Mouse (Mus musculus) stomach, embryonic 15.5 days (tissue): ENCODE measurements around the gene Cad. TPM values are rescaled to one million over a fixed set of nuclear protein-coding genes. Genes with fewer than 3 reads are reported as not detected.

Source experiments
- ATAC-seq: fragments of 200-750 bp; cut with Nextera tagmentation; 2 replicates; pipeline ENCODE4 v1.8.0; 2017; ENCODE audit warnings: low read depth, moderate number of reproducible peaks, moderate TSS enrichment; ENCODE audit not compliant: insufficient read depth, low FRiP score
- H3K27ac ChIP-seq: fragments of 300-500 bp; sonication (generic); 2 replicates; pipeline ENCODE4 v1.5.1; 2015; ENCODE audit warnings: mild to moderate bottlenecking, inconsistent platforms
- H3K27me3 ChIP-seq: fragments of 300-500 bp; sonication (generic); replicated peaks from 2 replicates; pipeline ENCODE4 v1.6.1; 2015; ENCODE audit warnings: inconsistent platforms
- H3K36me3 ChIP-seq: fragments of 300-500 bp; sonication (generic); 2 replicates; pipeline ENCODE4 v1.6.1; 2015; ENCODE audit warnings: inconsistent platforms
- H3K4me1 ChIP-seq: fragments of 300-500 bp; sonication (generic); 2 replicates; pipeline ENCODE4 v1.6.1; 2015; ENCODE audit warnings: inconsistent platforms
- H3K4me2 ChIP-seq: fragments of 300-500 bp; sonication (generic); 2 replicates; pipeline ENCODE4 v1.6.1; 2015; ENCODE audit warnings: mild to moderate bottlenecking, inconsistent platforms
- H3K4me3 ChIP-seq: fragments of 300-500 bp; sonication (generic); replicated peaks from 2 replicates; pipeline ENCODE4 v1.5.1; 2015; ENCODE audit warnings: inconsistent platforms
- H3K9ac ChIP-seq: fragments of 300-500 bp; sonication (generic); 2 replicates; pipeline ENCODE4 v1.6.1; 2015; ENCODE audit warnings: inconsistent platforms
- H3K9me3 ChIP-seq: fragments of 300-500 bp; sonication (generic); 2 replicates; pipeline ENCODE4 v1.6.1; 2016; ENCODE audit warnings: inconsistent platforms
- WGBS: fragments of 180-500 bp; shearing (Covaris S2); methylation state at CpG from one replicate; pipeline ENCODE4 v1.1.7; 2015; 5-methylcytosine and 5-hydroxymethylcytosine counted together
- polyA plus RNA-seq: library from polyadenylated mRNA; unstranded; fragments of >200 nt; fragmentation: Nextera tagmentation; extraction: Ambion mirVana; gene quantifications from 2 replicates; pipeline ENCODE4 v1.2.1, GENCODE M21; 2015

Cad gene
- polyA plus RNA-seq, 1 experiment from 2014 or later = 23.0 TPM

- Histone ChIP-seq H3K27ac (no peak overlapping the region), H3K4me1 (peaks cover 33% of the 10 kb centered on the region), H3K4me2 (peak overlapping the region; percentile 79), H3K27me3 (peaks cover 82% of the 10 kb centered on the region), H3K9me3 (no peaks in the 10 kb centered on the region), H3K9ac (no peak overlapping the region), H3K36me3 (no peaks in the 10 kb centered on the region), H3K4me3 (peak overlapping the region; percentile 33)
- 2% methylated on average over 29 of the region's 29 CpGs for WGBS
- ATAC-seq = no peak
Observed at GRCm38 (mm10) chr5:31094100-31094798, 39.7 kb downstream of the Cad start.

DNA sequence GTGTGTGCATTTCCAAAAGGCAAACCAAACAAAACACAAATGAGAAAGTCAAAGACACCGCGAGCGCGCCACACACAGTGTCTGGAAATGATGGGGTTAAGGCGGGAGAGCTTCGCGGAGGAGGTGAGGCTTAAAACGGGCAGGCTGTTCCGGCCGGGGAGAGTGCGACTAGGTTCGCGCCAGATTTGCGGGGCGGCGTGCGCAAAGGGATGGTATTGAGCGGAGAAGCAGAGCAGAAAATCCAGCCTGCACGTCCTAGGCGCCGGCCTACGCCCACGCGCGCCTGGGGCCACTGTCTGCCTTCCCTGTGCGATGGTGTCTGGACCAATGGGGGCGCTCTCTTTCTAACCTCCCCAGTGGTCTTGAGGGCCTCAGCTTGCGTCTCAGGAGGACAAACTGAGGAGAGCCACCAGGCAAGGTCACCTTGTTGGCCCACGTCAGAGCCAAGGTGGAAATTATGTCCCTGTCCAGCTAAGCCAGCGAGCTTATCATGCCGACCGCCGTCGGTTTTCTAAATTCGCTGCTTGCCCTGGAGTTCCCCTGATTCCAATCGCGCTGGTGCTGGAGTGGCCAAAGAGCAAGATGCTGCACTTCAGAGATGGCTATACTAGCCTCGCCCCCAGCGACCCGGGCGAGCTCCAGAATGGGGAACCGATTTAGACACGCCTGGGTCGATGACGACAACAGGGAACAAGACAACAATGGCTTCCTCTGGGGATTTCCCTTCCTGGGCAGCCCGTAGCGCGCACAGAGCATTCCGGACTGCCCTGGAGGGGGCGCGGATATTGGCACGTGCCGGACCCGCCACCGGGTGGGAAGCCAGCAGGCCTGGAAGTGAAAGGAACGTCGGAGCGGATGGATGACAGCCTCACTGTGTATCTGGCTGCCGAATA, 40.5 kb downstream of the Cad start:
- Histone ChIP-seq H3K4me1 (peaks cover 33% of the 10 kb centered on the region), H3K9ac (no peak overlapping the region)
- WGBS = 1% methylated on average over 58 of the region's 59 CpGs

DNA sequence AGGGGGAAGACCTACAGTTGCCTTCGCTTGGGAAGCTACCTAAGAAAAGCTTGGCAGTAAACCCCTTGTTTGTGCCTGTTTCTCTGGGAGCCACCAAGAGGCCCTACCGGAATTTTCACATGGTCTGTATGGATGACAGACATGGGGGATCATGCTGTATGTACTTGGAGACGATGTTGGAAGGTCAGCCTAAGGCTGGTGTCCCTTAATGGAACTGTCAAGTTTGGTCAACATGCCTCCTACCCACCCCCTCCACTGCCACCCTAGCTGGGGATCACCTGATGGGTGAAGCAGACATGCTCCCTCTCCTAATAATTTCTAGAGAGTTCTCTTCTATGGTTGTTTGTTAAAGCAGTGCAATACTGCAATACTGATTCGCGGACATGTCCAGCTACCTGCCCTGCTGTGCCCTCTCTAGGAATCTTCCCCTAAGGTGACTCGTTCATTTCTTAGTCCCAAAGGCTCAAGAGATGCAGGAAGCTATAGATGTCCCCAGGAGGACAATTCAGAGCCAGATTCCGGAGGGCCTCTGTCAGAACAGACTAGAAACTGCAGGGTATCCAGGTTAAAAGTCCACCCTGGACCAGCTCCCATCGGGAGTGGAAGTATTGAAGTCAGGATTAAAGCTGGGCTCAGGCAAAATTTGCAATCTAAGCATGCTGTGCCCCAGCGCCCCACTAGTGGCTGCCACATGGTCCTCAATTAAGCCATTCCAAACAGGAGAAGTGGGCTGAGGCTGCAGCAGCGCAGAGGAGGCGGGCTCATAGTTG, 41.3 kb downstream of the Cad start:
- Histone ChIP-seq H3K4me3 (peak overlapping the region; percentile 33), H3K9ac (no peak overlapping the region), H3K27ac (no peak overlapping the region), H3K9me3 (no peaks in the 10 kb centered on the region), H3K36me3 (no peaks in the 10 kb centered on the region), H3K27me3 (peaks cover 66% of the 10 kb centered on the region), H3K4me1 (peaks cover 33% of the 10 kb centered on the region), H3K4me2 (peak overlapping the region; percentile 79)
- ATAC-seq = no peak
- WGBS = 27% methylated on average over 11 of the region's 11 CpGs

More for the DNA sequence above, 40.5 kb downstream of the Cad start:
- Histone ChIP-seq H3K36me3 (no peaks in the 10 kb centered on the region), H3K27me3 (peaks cover 74% of the 10 kb centered on the region), H3K27ac (no peak overlapping the region), H3K9me3 (no peaks in the 10 kb centered on the region), H3K4me3 (peak overlapping the region; percentile 33), H3K4me2 (peak overlapping the region; percentile 79)
- 0 out of 2 replicates have a peak, but pooled peaks have one; percentile 29 for ATAC-seq

GRCm38 (mm10) chr5:31105814-31106335, 51.3 kb downstream of the Cad start, which contains the start of gene Dnajc5g:
Gene Dnajc5g (plus strand): TSS chr5:31106285.
- ATAC-seq = no peak
- no peak within 1 kb of the TSS for H3K4me2 ChIP-seq
- 78% methylated on average over 9 of the region's 9 CpGs for WGBS
- H3K27ac ChIP-seq = no peak within 1 kb of the TSS
- H3K4me3 ChIP-seq = no peak within 1 kb of the TSS
- H3K9me3 ChIP-seq = no peaks in the 10 kb centered on the region
- no peaks in the 10 kb centered on the region for H3K27me3 ChIP-seq
- H3K4me1 ChIP-seq = no peaks in the 10 kb centered on the region
- H3K9ac ChIP-seq = no peak within 1 kb of the TSS
- no peaks in the 10 kb centered on the region for H3K36me3 ChIP-seq

DNA sequence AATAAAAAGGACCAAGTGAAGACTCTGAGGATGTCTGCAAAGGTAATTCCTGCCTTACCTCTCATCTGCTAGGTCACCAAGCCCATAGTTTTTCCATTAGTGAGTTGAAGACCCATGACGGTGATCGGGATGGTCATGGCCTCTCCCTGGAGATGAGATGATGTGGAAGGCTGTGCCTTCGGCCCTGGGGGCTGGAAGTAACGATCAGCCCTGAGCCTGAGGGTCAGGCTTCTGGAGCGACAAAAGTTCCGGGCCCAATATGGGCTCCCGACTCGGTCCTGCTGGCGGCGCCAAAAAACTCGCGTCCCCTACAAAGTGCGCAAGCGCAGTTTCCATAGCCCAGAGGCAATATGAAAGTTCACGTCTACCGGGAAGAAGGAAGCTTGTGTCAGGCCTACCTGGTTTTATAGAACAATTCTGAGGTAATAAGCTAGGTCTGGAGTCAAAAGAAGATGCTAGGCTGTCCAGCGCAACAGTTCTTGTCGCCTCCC, 53.5 kb downstream of the Cad start, which contains the start of gene Slc30a3:
Gene Slc30a3 (minus strand): TSS at position 238 of the 491 bp plus-strand sequence.
- no peaks in the 10 kb centered on the region for H3K4me1 ChIP-seq
- H3K9me3 ChIP-seq = no peaks in the 10 kb centered on the region
- no peak within 1 kb of the TSS for H3K4me2 ChIP-seq
- H3K4me3 ChIP-seq = no peak within 1 kb of the TSS
- no peak within 1 kb of the TSS for H3K9ac ChIP-seq
- 91% methylated on average over 18 of the region's 18 CpGs for WGBS
- H3K27me3 ChIP-seq = no peaks in the 10 kb centered on the region; the same call in 1 of the 2 replicates
- H3K36me3 ChIP-seq = no peaks in the 10 kb centered on the region
- no peak within 1 kb of the TSS for H3K27ac ChIP-seq
- no peak for ATAC-seq

- WGBS = 32% methylated on average over 7 of the region's 7 CpGs
- no peak overlapping the region for H3K4me2 ChIP-seq
- H3K9me3 ChIP-seq = no peaks in the 10 kb centered on the region
- no peak for ATAC-seq
- no peaks in the 10 kb centered on the region for H3K36me3 ChIP-seq
- H3K9ac ChIP-seq = no peak overlapping the region; the same call in 1 of the 2 replicates
- no peaks in the 10 kb centered on the region; the same call in 1 of the 2 replicates for H3K27me3 ChIP-seq
- no peaks in the 10 kb centered on the region for H3K4me1 ChIP-seq
- H3K27ac ChIP-seq = no peak overlapping the region
- no peak overlapping the region for H3K4me3 ChIP-seq
Observed at GRCm38 (mm10) chr5:31110781-31111180, 56.2 kb downstream of the Cad start.

- Histone ChIP-seq H3K27me3 (no peaks in the 10 kb centered on the region; the same call in 1 of the 2 replicates), H3K36me3 (no peaks in the 10 kb centered on the region), H3K27ac (no peak within 1 kb of the TSS), H3K9ac (no peak within 1 kb of the TSS), H3K4me1 (no peaks in the 10 kb centered on the region), H3K9me3 (no peaks in the 10 kb centered on the region), H3K4me2 (no peak within 1 kb of the TSS), H3K4me3 (no peak within 1 kb of the TSS)
- ATAC-seq = no peak
- 29% methylated on average over 3 of the region's 3 CpGs for WGBS
Observed at GRCm38 (mm10) chr5:31116354-31116753, 61.8 kb downstream of the Cad start, which contains the start of gene Trim54. Gene Trim54 (plus strand): TSS chr5:31116712.

DNA sequence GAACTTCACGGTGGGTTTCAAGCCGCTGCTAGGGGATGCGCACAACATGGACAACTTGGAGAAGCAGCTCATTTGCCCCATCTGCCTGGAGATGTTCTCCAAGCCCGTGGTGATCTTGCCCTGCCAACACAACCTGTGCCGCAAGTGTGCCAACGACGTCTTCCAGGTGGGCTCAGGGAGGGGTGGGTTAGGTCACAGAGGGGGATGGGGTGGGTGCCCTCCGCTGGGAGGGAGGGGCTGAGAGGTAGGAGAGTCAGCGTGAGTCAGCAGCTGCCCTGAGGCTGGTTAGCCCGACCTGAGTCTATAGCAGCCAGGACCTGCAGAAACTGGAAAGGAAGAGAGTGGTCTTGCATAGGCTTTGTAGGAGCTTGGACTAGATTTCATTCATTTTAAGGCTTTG, 62.3 kb downstream of the Cad start:
- H3K4me2 ChIP-seq = no peak overlapping the region
- no peaks in the 10 kb centered on the region; the same call in 1 of the 2 replicates for H3K27me3 ChIP-seq
- H3K4me1 ChIP-seq = no peaks in the 10 kb centered on the region
- no peak overlapping the region for H3K4me3 ChIP-seq
- no peaks in the 10 kb centered on the region for H3K36me3 ChIP-seq
- WGBS = 28% methylated on average over 10 of the region's 10 CpGs
- H3K9me3 ChIP-seq = no peaks in the 10 kb centered on the region
- H3K27ac ChIP-seq = no peak overlapping the region
- H3K9ac ChIP-seq = no peak overlapping the region
- ATAC-seq = no peak

DNA sequence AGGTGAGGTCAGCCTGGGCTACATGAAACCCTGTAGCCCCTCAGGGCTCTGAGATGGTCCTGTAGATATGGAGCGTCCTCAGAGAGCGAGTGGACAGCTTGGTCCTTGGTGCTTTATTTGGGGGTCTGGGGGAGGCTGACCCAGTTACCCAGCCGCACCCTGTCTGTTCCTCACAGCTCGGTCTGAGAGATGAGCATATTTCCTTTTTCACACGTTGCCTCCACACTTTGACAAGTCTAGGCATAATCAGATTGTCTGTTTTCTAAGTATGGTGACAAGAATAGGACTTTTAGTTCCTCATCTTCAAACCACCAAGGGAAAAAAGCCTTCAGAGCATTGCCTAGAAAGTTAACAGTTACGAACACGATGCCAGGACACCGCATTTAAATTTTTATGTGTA, 66.5 kb downstream of the Cad start:
- H3K4me3 ChIP-seq = no peak overlapping the region
- no peaks in the 10 kb centered on the region for H3K9me3 ChIP-seq
- H3K36me3 ChIP-seq = no peaks in the 10 kb centered on the region
- ATAC-seq = no peak
- 77% methylated on average over 8 of the region's 8 CpGs for WGBS
- no peak overlapping the region for H3K27ac ChIP-seq
- no peak overlapping the region for H3K9ac ChIP-seq
- no peaks in the 10 kb centered on the region for H3K4me1 ChIP-seq
- H3K27me3 ChIP-seq = no peaks in the 10 kb centered on the region
- H3K4me2 ChIP-seq = no peak overlapping the region

DNA sequence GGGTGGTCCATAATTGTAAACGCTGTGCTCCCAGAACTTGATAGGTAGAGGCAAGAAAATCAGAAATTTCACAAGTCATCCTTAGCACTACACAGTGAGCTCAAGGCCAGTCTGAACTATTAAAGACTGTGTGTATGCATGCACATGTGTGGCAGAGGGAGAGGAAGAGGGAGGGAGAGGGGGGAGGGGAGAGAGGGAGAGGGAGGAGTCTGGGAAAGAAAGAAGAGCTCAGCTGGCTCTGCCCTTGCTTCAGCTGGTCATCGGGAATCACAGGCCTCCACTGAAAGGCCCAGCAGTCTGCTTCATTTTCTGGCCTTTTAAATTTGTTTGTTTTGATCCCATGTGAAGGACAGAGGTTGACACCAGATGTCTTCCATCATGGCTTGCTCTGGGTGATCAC, 68.9 kb downstream of the Cad start:
- Histone ChIP-seq H3K4me3 (no peak overlapping the region), H3K4me1 (no peaks in the 10 kb centered on the region), H3K27me3 (no peaks in the 10 kb centered on the region), H3K27ac (no peak overlapping the region), H3K36me3 (no peaks in the 10 kb centered on the region), H3K9ac (no peak overlapping the region), H3K4me2 (no peak overlapping the region), H3K9me3 (no peaks in the 10 kb centered on the region)
- ATAC-seq = no peak
- 37% methylated on average over 2 of the region's 2 CpGs for WGBS

- no peaks in the 10 kb centered on the region for H3K9me3 ChIP-seq
- 39% methylated on average over 5 of the region's 5 CpGs for WGBS
- no peak overlapping the region for H3K9ac ChIP-seq
- H3K4me2 ChIP-seq = no peak overlapping the region
- H3K4me1 ChIP-seq = no peaks in the 10 kb centered on the region
- no peaks in the 10 kb centered on the region for H3K27me3 ChIP-seq
- no peak for ATAC-seq
- H3K27ac ChIP-seq = no peak overlapping the region
- H3K36me3 ChIP-seq = no peaks in the 10 kb centered on the region
- no peak overlapping the region for H3K4me3 ChIP-seq
Observed at GRCm38 (mm10) chr5:31126050-31126449, 71.5 kb downstream of the Cad start.
